Mouse (Mus musculus): ENCODE data around the gene Nudt1. TPM values are rescaled to one million over a fixed set of nuclear protein-coding genes. Genes with fewer than 3 reads are reported as not detected.

The Nudt1 gene
- polyA plus RNA-seq, 1 experiment from 2014 or later = 27.4 TPM

- Histone ChIP-seq H3K4me2 (ENCODE audit: low read depth, low read length) (no peak overlapping the region), H3K27ac (ENCODE audit: low read length) (peak overlapping the region; percentile 50; the same call in 1 of the 2 replicates), H3K27me3 (ENCODE audit: control insufficient read depth, insufficient read depth, low read length) (no peaks in the 10 kb centered on the region), H3K36me3 (ENCODE audit: control insufficient read depth, insufficient read depth) (no peaks in the 10 kb centered on the region), H3K4me3 (ENCODE audit: low read length) (no peak overlapping the region), H3K4me1 (ENCODE audit: control insufficient read depth, insufficient read depth, low read length) (peaks cover 9% of the 10 kb centered on the region), H3K9ac (ENCODE audit: low read length) (no peak overlapping the region), H3K9me3 (replicated peaks; ENCODE audit: control insufficient read depth, low read length) (no peaks in the 10 kb centered on the region)
- WGBS = 48% methylated on average over 6 of the region's 6 CpGs
- ATAC-seq (replicated peaks; ENCODE audit: extremely low read depth, insufficient read depth, low FRiP score) = no peak
These were observed 49.2 kb downstream of the Nudt1 start for GRCm38 (mm10) chr5:140370446-140371254.

- Histone ChIP-seq H3K4me3 (ENCODE audit: low read length) (no peak overlapping the region), H3K4me2 (ENCODE audit: low read depth, low read length) (no peak overlapping the region), H3K9ac (ENCODE audit: low read length) (no peak overlapping the region), H3K27me3 (ENCODE audit: control insufficient read depth, insufficient read depth, low read length) (no peaks in the 10 kb centered on the region), H3K36me3 (ENCODE audit: control insufficient read depth, insufficient read depth) (no peaks in the 10 kb centered on the region), H3K9me3 (replicated peaks; ENCODE audit: control insufficient read depth, low read length) (no peaks in the 10 kb centered on the region), H3K27ac (ENCODE audit: low read length) (no peak overlapping the region), H3K4me1 (ENCODE audit: control insufficient read depth, insufficient read depth, low read length) (peaks cover 9% of the 10 kb centered on the region)
- 95% methylated on average over 3 of the region's 3 CpGs for WGBS
- ATAC-seq (replicated peaks; ENCODE audit: extremely low read depth, insufficient read depth, low FRiP score) = no peak
These were observed 50.2 kb downstream of the Nudt1 start for GRCm38 (mm10) chr5:140371671-140372070.

GRCm38 (mm10) chr5:140373711-140374110 lies 52.3 kb downstream of the Nudt1 start:
- no peaks in the 10 kb centered on the region for H3K9me3 ChIP-seq (replicated peaks; ENCODE audit: control insufficient read depth, low read length)
- no peak for ATAC-seq (replicated peaks; ENCODE audit: extremely low read depth, insufficient read depth, low FRiP score)
- no peak overlapping the region for H3K4me3 ChIP-seq (ENCODE audit: low read length)
- H3K27ac ChIP-seq (ENCODE audit: low read length) = no peak overlapping the region
- no peak overlapping the region for H3K4me2 ChIP-seq (ENCODE audit: low read depth, low read length)
- peaks cover 16% of the 10 kb centered on the region for H3K4me1 ChIP-seq (ENCODE audit: control insufficient read depth, insufficient read depth, low read length)
- no peaks in the 10 kb centered on the region for H3K36me3 ChIP-seq (ENCODE audit: control insufficient read depth, insufficient read depth)
- H3K9ac ChIP-seq (ENCODE audit: low read length) = no peak overlapping the region
- WGBS = 70% methylated on average over 2 of the region's 2 CpGs
- H3K27me3 ChIP-seq (ENCODE audit: control insufficient read depth, insufficient read depth, low read length) = no peaks in the 10 kb centered on the region

- peaks cover 16% of the 10 kb centered on the region for H3K4me1 ChIP-seq (ENCODE audit: control insufficient read depth, insufficient read depth, low read length)
- H3K36me3 ChIP-seq (ENCODE audit: control insufficient read depth, insufficient read depth) = no peaks in the 10 kb centered on the region
- no peaks in the 10 kb centered on the region for H3K27me3 ChIP-seq (ENCODE audit: control insufficient read depth, insufficient read depth, low read length)
- H3K9me3 ChIP-seq (replicated peaks; ENCODE audit: control insufficient read depth, low read length) = no peaks in the 10 kb centered on the region
- no peak overlapping the region for H3K9ac ChIP-seq (ENCODE audit: low read length)
- no peak overlapping the region for H3K4me2 ChIP-seq (ENCODE audit: low read depth, low read length)
- WGBS = 56% methylated on average over 3 of the region's 3 CpGs
- no peak overlapping the region for H3K27ac ChIP-seq (ENCODE audit: low read length)
- no peak overlapping the region for H3K4me3 ChIP-seq (ENCODE audit: low read length)
- ATAC-seq (replicated peaks; ENCODE audit: extremely low read depth, insufficient read depth, low FRiP score) = no peak
These were observed 52.8 kb downstream of the Nudt1 start for GRCm38 (mm10) chr5:140374226-140374625.

- H3K4me1 ChIP-seq (ENCODE audit: control insufficient read depth, insufficient read depth, low read length) = peaks cover 16% of the 10 kb centered on the region
- H3K9ac ChIP-seq (ENCODE audit: low read length) = no peak overlapping the region
- H3K27me3 ChIP-seq (ENCODE audit: control insufficient read depth, insufficient read depth, low read length) = no peaks in the 10 kb centered on the region
- WGBS = 92% methylated on average over 4 of the region's 4 CpGs
- ATAC-seq (replicated peaks; ENCODE audit: extremely low read depth, insufficient read depth, low FRiP score) = no peak
- no peak overlapping the region for H3K4me3 ChIP-seq (ENCODE audit: low read length)
- H3K36me3 ChIP-seq (ENCODE audit: control insufficient read depth, insufficient read depth) = no peaks in the 10 kb centered on the region
- H3K4me2 ChIP-seq (ENCODE audit: low read depth, low read length) = no peak overlapping the region
- H3K9me3 ChIP-seq (replicated peaks; ENCODE audit: control insufficient read depth, low read length) = no peaks in the 10 kb centered on the region
- no peak overlapping the region for H3K27ac ChIP-seq (ENCODE audit: low read length)
These were observed 53.9 kb downstream of the Nudt1 start for GRCm38 (mm10) chr5:140375249-140375829.

- ATAC-seq (replicated peaks; ENCODE audit: extremely low read depth, insufficient read depth, low FRiP score) = no peak
- WGBS = 79% methylated on average over 6 of the region's 6 CpGs
- Histone ChIP-seq H3K4me1 (ENCODE audit: control insufficient read depth, insufficient read depth, low read length) (peaks cover 9% of the 10 kb centered on the region), H3K27me3 (ENCODE audit: control insufficient read depth, insufficient read depth, low read length) (no peaks in the 10 kb centered on the region), H3K36me3 (ENCODE audit: control insufficient read depth, insufficient read depth) (no peaks in the 10 kb centered on the region), H3K9ac (ENCODE audit: low read length) (no peak overlapping the region), H3K9me3 (replicated peaks; ENCODE audit: control insufficient read depth, low read length) (no peaks in the 10 kb centered on the region), H3K4me3 (ENCODE audit: low read length) (no peak overlapping the region), H3K27ac (ENCODE audit: low read length) (no peak overlapping the region), H3K4me2 (ENCODE audit: low read depth, low read length) (no peak overlapping the region)
These were observed 56.8 kb downstream of the Nudt1 start for GRCm38 (mm10) chr5:140378121-140378853.

GRCm38 (mm10) chr5:140379299-140379698 lies 57.8 kb downstream of the Nudt1 start:
- no peak overlapping the region for H3K4me3 ChIP-seq (ENCODE audit: low read length)
- H3K4me1 ChIP-seq (ENCODE audit: control insufficient read depth, insufficient read depth, low read length) = peaks cover 19% of the 10 kb centered on the region
- no peak for ATAC-seq (replicated peaks; ENCODE audit: extremely low read depth, insufficient read depth, low FRiP score)
- H3K36me3 ChIP-seq (ENCODE audit: control insufficient read depth, insufficient read depth) = no peaks in the 10 kb centered on the region
- H3K9me3 ChIP-seq (replicated peaks; ENCODE audit: control insufficient read depth, low read length) = no peaks in the 10 kb centered on the region
- H3K9ac ChIP-seq (ENCODE audit: low read length) = no peak overlapping the region
- no peaks in the 10 kb centered on the region for H3K27me3 ChIP-seq (ENCODE audit: control insufficient read depth, insufficient read depth, low read length)
- no peak overlapping the region for H3K27ac ChIP-seq (ENCODE audit: low read length)
- 66% methylated on average over 6 of the region's 6 CpGs for WGBS
- no peak overlapping the region for H3K4me2 ChIP-seq (ENCODE audit: low read depth, low read length)

GRCm38 (mm10) chr5:140381156-140381555 lies 59.7 kb downstream of the Nudt1 start:
- Histone ChIP-seq H3K4me1 (ENCODE audit: control insufficient read depth, insufficient read depth, low read length) (peaks cover 20% of the 10 kb centered on the region), H3K36me3 (ENCODE audit: control insufficient read depth, insufficient read depth) (no peaks in the 10 kb centered on the region), H3K27me3 (ENCODE audit: control insufficient read depth, insufficient read depth, low read length) (no peaks in the 10 kb centered on the region), H3K27ac (ENCODE audit: low read length) (no peak overlapping the region), H3K9me3 (replicated peaks; ENCODE audit: control insufficient read depth, low read length) (no peaks in the 10 kb centered on the region), H3K9ac (ENCODE audit: low read length) (no peak overlapping the region), H3K4me3 (ENCODE audit: low read length) (no peak overlapping the region), H3K4me2 (ENCODE audit: low read depth, low read length) (no peak overlapping the region)
- no peak for ATAC-seq (replicated peaks; ENCODE audit: extremely low read depth, insufficient read depth, low FRiP score)
- 72% methylated on average over 7 of the region's 7 CpGs for WGBS

GRCm38 (mm10) chr5:140382688-140383087 lies 61.2 kb downstream of the Nudt1 start:
- H3K4me1 ChIP-seq (ENCODE audit: control insufficient read depth, insufficient read depth, low read length) = peaks cover 20% of the 10 kb centered on the region
- no peak overlapping the region for H3K4me3 ChIP-seq (ENCODE audit: low read length)
- no peaks in the 10 kb centered on the region for H3K27me3 ChIP-seq (ENCODE audit: control insufficient read depth, insufficient read depth, low read length)
- H3K9me3 ChIP-seq (replicated peaks; ENCODE audit: control insufficient read depth, low read length) = no peaks in the 10 kb centered on the region
- no peak overlapping the region for H3K4me2 ChIP-seq (ENCODE audit: low read depth, low read length)
- H3K27ac ChIP-seq (ENCODE audit: low read length) = no peak overlapping the region
- H3K36me3 ChIP-seq (ENCODE audit: control insufficient read depth, insufficient read depth) = no peaks in the 10 kb centered on the region
- no peak overlapping the region for H3K9ac ChIP-seq (ENCODE audit: low read length)
- WGBS = 88% methylated on average over 6 of the region's 6 CpGs
- no peak for ATAC-seq (replicated peaks; ENCODE audit: extremely low read depth, insufficient read depth, low FRiP score)

All from heart, embryonic 16.5 days (tissue).